Mouse (Mus musculus) kidney, postnatal 10 days (tissue): ENCODE measurements around the gene Kcnh4.

Source experiments
- DNase-seq: peaks from one replicate; pipeline ENCODE4 v3.0.0; 2021; ENCODE audit warnings: mixed read lengths

The Kcnh4 gene

GRCm38 (mm10) chr11:100705095-100705747 is 54.5 kb downstream of the Kcnh4 start:
- no peak for DNase-seq

- DNase-seq = no peak
Observed at GRCm38 (mm10) chr11:100703851-100704531, 55.8 kb downstream of the Kcnh4 start, which contains the start of gene Dhx58. Gene Dhx58, minus strand, starts transcription at chr11:100704271.

DNA sequence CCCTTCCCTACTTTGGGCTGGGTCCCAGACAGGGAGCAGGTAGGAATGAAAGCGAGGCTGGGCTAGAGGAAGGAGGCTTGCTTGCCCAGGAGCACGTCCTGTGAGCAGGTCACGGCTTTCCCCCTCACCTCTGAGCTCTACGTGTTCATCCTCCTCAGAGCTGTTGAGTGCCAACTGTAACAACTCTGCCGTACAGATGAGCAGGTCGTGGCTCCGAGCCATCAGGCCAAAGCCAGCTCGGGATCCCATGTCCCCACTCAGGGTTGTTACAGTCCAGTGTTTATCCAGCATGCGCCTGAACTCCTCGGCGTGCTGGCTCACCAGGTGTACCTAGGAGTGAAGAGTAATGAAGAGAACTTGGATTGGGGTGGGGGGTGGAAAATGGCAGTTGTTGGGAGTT is 56.4 kb downstream of the Kcnh4 start:
- no peak for DNase-seq

DNA sequence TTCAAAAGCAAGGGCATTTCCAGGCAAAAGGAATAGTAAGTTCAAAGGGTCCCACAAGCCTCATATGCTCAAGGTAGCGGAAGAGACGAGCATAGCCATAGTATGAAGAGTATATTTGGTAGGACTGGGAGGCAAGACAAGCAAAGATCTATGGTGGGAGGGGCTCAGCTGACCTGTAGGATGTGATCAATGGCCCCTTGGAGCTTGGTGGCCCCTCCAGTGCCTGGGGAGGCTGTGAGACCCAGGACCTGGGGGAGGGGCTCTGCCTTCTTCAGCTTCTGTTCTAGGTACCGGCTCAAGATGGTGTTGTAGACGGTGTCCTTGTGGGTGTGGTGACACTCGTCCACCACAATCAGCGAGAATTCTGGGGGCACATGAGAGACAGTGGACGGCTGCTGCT is 56.8 kb downstream of the Kcnh4 start:
- DNase-seq = no peak

GRCm38 (mm10) chr11:100702081-100702851 is 57.5 kb downstream of the Kcnh4 start:
- peak; percentile 79 for DNase-seq

- DNase-seq = peak; percentile 71
Observed at GRCm38 (mm10) chr11:100701301-100701700, 58.4 kb downstream of the Kcnh4 start.

- DNase-seq = no peak
Observed at GRCm38 (mm10) chr11:100700710-100701109, 59.0 kb downstream of the Kcnh4 start.

DNA sequence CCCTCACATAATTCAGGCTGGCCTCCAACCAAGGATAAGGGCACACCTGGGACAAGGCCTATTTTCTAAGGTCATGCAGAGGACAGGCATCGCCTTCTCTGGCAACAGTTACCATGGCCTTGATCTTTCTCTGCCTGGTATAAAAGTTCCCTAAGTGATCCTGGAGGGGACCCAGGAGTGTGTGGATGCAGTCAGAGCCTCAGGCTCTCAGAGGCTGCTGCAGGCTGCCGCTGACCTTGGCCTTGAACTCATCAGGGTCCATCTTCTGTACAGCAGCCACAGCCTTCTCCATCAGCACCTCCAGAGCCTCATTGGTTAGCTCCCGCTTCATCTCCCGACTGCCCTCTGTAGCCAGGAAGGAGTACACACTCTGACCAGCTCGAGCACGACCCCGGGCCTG is 61.8 kb downstream of the Kcnh4 start:
- DNase-seq = no peak

DNA sequence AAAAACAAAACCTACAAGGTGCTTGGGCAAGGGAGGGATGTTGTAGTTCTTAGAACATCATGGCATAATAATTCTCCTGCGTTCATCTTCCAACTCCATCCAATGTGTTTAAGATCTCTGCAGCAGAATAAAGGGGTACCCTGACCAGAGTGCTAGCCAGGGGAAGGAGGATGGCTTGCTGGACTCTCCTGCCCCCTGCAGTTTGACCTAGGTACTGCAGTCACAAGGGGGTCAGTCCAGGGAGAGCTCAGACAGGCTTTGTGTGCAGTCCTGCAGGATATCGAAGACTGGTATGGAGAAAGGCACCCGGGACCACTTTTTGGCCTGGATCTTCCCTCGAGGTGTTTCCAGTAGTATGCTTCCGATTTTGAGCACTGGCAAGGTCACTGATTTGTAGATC is 64.8 kb downstream of the Kcnh4 start:
- DNase-seq = peak; percentile 86

DNA sequence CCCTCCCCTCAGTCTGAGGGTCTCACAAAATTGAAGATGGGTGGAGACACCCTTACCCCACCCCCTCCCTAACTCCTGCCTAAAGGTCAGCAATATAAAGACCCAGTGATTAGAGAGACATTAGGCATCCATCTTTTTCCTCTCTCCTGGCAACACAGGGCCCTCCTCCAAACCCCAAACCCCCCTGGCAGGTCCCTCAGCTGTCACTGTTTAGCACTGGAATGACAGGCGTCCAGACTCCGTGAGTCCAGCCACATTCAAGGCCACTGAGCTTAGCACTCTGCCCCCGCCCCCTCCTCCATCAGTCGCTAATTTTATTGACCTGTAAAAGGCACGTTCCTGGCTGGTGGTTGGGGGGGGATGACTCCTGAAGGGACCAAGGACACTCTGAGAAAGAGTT is 66.6 kb downstream of the Kcnh4 start:
- no peak for DNase-seq

DNA sequence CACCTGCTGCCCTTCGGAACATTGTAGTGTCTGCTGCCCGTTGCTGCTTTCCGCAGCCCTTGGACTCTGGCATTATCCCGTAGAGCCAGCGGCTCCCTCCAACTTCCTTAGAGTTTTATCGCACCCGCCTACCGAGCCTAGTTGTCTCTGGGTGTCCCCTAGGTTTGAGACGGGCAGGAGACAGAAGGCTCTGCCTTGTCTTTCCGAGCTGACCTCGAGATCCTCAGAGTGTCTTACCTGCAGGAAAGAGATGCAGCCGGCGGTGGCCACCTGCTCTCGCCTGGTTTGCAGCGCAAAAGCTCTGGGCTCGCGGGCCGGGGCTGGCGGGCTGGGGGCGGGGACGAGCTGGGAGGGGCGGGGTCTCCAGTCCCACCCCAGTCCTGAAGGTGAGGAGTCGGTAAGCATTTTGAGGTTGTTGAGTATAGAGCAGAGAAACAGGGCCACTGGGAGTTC is 67.6 kb downstream of the Kcnh4 start, which contains the start of gene Zfp385c:
Gene Zfp385c (minus strand): TSS at position 292 of the 453 bp plus-strand sequence.
- peak; percentile 46 for DNase-seq

DNA sequence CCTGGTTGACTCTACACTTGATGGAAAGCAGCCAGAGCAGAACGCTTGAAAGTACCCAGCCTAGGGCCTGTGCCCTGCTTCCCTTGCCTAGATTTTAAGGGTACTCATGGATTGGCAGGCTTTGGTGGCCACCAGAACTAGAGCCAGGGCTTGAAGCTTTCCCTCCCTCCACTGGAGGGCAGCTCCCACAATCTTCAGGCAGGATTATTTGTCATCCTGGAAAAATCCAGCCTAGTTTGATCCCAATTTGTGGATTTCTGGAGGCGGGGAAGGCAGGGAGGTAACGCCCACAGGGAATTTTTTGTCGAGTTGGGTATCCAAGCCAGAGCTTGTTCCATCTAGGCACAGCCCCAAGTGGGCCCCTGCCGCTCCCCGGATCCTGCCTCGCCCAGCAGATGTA is 69.4 kb downstream of the Kcnh4 start:
- DNase-seq = no peak
